Mouse (Mus musculus): ENCODE results near the gene Abcb11. TPM values are rescaled to one million over a fixed set of nuclear protein-coding genes. Genes with fewer than 3 reads are reported as not detected.
A peak's percentile ranks its signal among the peaks of the same experiment; 100 is the strongest.

Gene Abcb11
- total and polyA plus RNA-seq, 3 experiments: 0.16 TPM; not detected in 2

DNA sequence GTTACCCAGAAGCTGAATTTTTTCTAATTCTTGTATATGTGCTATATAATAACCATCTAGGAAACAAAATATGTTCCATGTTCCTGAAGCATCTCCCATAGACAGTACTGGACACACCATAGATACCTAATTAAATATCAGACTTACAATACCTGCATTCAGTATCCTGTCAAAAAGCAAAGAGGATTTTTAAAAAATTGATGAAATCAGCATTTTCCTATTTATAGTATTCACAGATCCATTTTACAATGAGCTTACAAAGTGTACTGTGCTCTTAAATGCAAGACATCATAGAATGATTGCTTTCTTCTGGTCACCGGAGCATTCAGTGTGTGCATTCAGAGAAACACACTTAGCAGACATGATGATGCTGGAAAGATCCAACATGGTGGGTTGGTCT, 95.3 kb downstream of the Abcb11 start:
- Histone ChIP-seq H3K4me3 (replicated peaks in 1 of 3; ENCODE audit: low read depth in 2 of 3, low read length in 2 of 3, poor library complexity in 1 of 3) (no peak overlapping the region), H3K79me2 (replicated peaks; ENCODE audit: control insufficient read depth, extremely low read depth, insufficient read depth, poor library complexity, severe bottlenecking) (no peaks in the 10 kb centered on the region), H3K27ac (ENCODE audit: insufficient read depth, low read depth) (no peak overlapping the region), H3K4me1 (ENCODE audit: control insufficient read depth in 1 of 2, insufficient read depth in 2 of 2) (0 out of 4 replicates have a peak, but pooled peaks cover 0 to 2% of the 10 kb centered on the region in 2 experiments), H3K9me3 (replicated peaks; ENCODE audit: low read length) (no peaks in the 10 kb centered on the region), H3K36me3 (replicated peaks in 1 of 2; ENCODE audit: control insufficient read depth in 1 of 2, insufficient read depth in 1 of 2, low read length in 1 of 2) (no peaks in the 10 kb centered on the region), H3K4me2 (ENCODE audit: insufficient read depth, low read depth, poor library complexity, severe bottlenecking) (no peak overlapping the region), H3K9ac (ENCODE audit: insufficient read depth, low read depth) (no peak overlapping the region), H3K27me3 (replicated peaks) (no peaks in the 10 kb centered on the region)
- no peak for TF ChIP-seq ELF1 (IDR thresholded peaks at IDR 0.05; ENCODE audit: low read depth, low read length)
- peak; percentile 74 for TF ChIP-seq MAFK (IDR thresholded peaks at IDR 0.05; ENCODE audit: insufficient replicate concordance, low read length)
- no peak for TF ChIP-seq SMC3 (IDR thresholded peaks at IDR 0.05; ENCODE audit: low read depth, low read length)
- DNase-seq (ENCODE audit: extremely low read depth): no peak
- dilution Hi-C loops (cut with MboI; ENCODE audit: extremely low pct_ligation_motif_present, extremely low pct_unique_long_range_greater_than_20kb, low sequenced_read_pairs) (no loop called here), in situ Hi-C loops (cut with MboI; ENCODE audit: low pct_ligation_motif_present, low pct_unique_long_range_greater_than_20kb, low sequenced_read_pairs) (no loop called here)

GRCm38 (mm10) chr2:69244924-69245323, 97.5 kb downstream of the Abcb11 start:
- no peak for DNase-seq (ENCODE audit: extremely low read depth)

DNA sequence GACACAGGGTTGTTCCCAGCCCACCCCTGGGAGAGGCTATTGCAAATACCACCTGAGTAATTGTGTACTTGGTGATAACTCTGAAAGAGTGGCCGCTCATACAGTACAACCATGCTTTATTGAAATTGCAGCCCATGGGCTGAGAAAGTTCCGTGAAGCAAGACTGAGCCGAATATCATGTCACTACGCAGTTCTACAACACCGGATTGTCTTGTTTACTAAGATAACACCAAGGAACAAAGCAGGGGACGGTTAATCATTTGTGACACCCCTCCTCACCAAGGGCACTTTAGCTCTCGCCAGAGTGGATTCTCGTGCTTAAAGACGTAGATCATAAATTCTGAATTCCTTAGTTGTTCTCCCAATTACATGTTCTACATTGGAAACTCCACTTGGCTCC, 103.1 kb downstream of the Abcb11 start:
- no peaks in the 10 kb centered on the region for H3K79me2 ChIP-seq (replicated peaks; ENCODE audit: control insufficient read depth, extremely low read depth, insufficient read depth, poor library complexity, severe bottlenecking)
- H3K4me2 ChIP-seq (ENCODE audit: insufficient read depth, low read depth, poor library complexity, severe bottlenecking): no peak overlapping the region
- H3K9me3 ChIP-seq (replicated peaks; ENCODE audit: low read length): no peaks in the 10 kb centered on the region
- no peaks in the 10 kb centered on the region for H3K27me3 ChIP-seq (replicated peaks)
- no peak overlapping the region for H3K4me3 ChIP-seq (replicated peaks in 1 of 3; ENCODE audit: low read depth in 2 of 3, low read length in 2 of 3, poor library complexity in 1 of 3)
- no peak overlapping the region for H3K9ac ChIP-seq (ENCODE audit: insufficient read depth, low read depth)
- DNase-seq (ENCODE audit: extremely low read depth): no peak
- in situ Hi-C loops (cut with MboI; ENCODE audit: low pct_ligation_motif_present, low pct_unique_long_range_greater_than_20kb, low sequenced_read_pairs) (no loop called here), dilution Hi-C loops (cut with MboI; ENCODE audit: extremely low pct_ligation_motif_present, extremely low pct_unique_long_range_greater_than_20kb, low sequenced_read_pairs) (no loop called here)
- no peak overlapping the region for H3K27ac ChIP-seq (ENCODE audit: insufficient read depth, low read depth)
- H3K4me1 ChIP-seq (ENCODE audit: control insufficient read depth in 1 of 2, insufficient read depth in 2 of 2): no peaks in the 10 kb centered on the region
- H3K36me3 ChIP-seq (replicated peaks in 1 of 2; ENCODE audit: control insufficient read depth in 1 of 2, insufficient read depth in 1 of 2, low read length in 1 of 2): no peaks in the 10 kb centered on the region
- TF ChIP-seq ZMIZ1 (IDR thresholded peaks at IDR 0.05; ENCODE audit: low read depth, low read length): no peak
- no peak for TF ChIP-seq NRF1 (IDR thresholded peaks at IDR 0.05; ENCODE audit: low read depth, low read length)
- no peak for TF ChIP-seq GABPA (IDR thresholded peaks at IDR 0.05; ENCODE audit: insufficient replicate concordance, low read depth, low read length)
- no peak for TF ChIP-seq POLR2A (IDR thresholded peaks at IDR 0.05; ENCODE audit: low read depth, low read length)
- TF ChIP-seq KAT2A (IDR thresholded peaks at IDR 0.05; ENCODE audit: insufficient replicate concordance, low read length): no peak
- TF ChIP-seq USF2 (conservative IDR thresholded peaks at IDR 0.05; ENCODE audit: low read depth, low read length): no peak
- no peak for TF ChIP-seq MAX (IDR thresholded peaks at IDR 0.05; ENCODE audit: low read length)
- no peak for TF ChIP-seq MXI1 (IDR thresholded peaks at IDR 0.05; ENCODE audit: low read depth, low read length)
- no peak for TF ChIP-seq MEF2A (IDR thresholded peaks at IDR 0.05; ENCODE audit: borderline replicate concordance, low read depth, low read length)
- TF ChIP-seq RCOR1 (conservative IDR thresholded peaks at IDR 0.05; ENCODE audit: low read depth, low read length): no peak
- TF ChIP-seq PAX5 (IDR thresholded peaks at IDR 0.05; ENCODE audit: low read length): no peak
- TF ChIP-seq CTCF (conservative IDR thresholded peaks at IDR 0.05 in 1 of 2, IDR thresholded peaks at IDR 0.05 in 1 of 2; ENCODE audit: low read depth in 2 of 2, low read length in 2 of 2): no peak
- no peak for TF ChIP-seq MAFK (IDR thresholded peaks at IDR 0.05; ENCODE audit: insufficient replicate concordance, low read length)
- no peak for TF ChIP-seq E2F4 (IDR thresholded peaks at IDR 0.05; ENCODE audit: insufficient replicate concordance, low read depth, low read length)
- TF ChIP-seq ETS1 (conservative IDR thresholded peaks at IDR 0.05; ENCODE audit: low read depth, low read length): no peak
- no peak for TF ChIP-seq RAD21 (IDR thresholded peaks at IDR 0.05; ENCODE audit: low read depth, low read length)
- TF ChIP-seq TBP (conservative IDR thresholded peaks at IDR 0.05; ENCODE audit: low read depth, low read length): no peak
- TF ChIP-seq JUND (conservative IDR thresholded peaks at IDR 0.05; ENCODE audit: low read depth, low read length): no peak

More at GRCm38 (mm10) chr2:69244924-69245323, 97.5 kb downstream of the Abcb11 start:
- Histone ChIP-seq H3K79me2 (replicated peaks; ENCODE audit: control insufficient read depth, extremely low read depth, insufficient read depth, poor library complexity, severe bottlenecking) (no peaks in the 10 kb centered on the region), H3K27ac (ENCODE audit: insufficient read depth, low read depth) (no peak overlapping the region), H3K4me1 (ENCODE audit: control insufficient read depth in 1 of 2, insufficient read depth in 2 of 2) (0 out of 4 replicates have a peak, but pooled peaks cover 0 to 2% of the 10 kb centered on the region in 2 experiments), H3K9me3 (replicated peaks; ENCODE audit: low read length) (no peaks in the 10 kb centered on the region), H3K4me3 (replicated peaks in 1 of 3; ENCODE audit: low read depth in 2 of 3, low read length in 2 of 3, poor library complexity in 1 of 3) (no peak overlapping the region), H3K36me3 (replicated peaks in 1 of 2; ENCODE audit: control insufficient read depth in 1 of 2, insufficient read depth in 1 of 2, low read length in 1 of 2) (no peaks in the 10 kb centered on the region), H3K4me2 (ENCODE audit: insufficient read depth, low read depth, poor library complexity, severe bottlenecking) (no peak overlapping the region), H3K9ac (ENCODE audit: insufficient read depth, low read depth) (no peak overlapping the region), H3K27me3 (replicated peaks) (no peaks in the 10 kb centered on the region)
- in situ Hi-C loops (cut with MboI; ENCODE audit: low pct_ligation_motif_present, low pct_unique_long_range_greater_than_20kb, low sequenced_read_pairs): no loop called here
- dilution Hi-C loops (cut with MboI; ENCODE audit: extremely low pct_ligation_motif_present, extremely low pct_unique_long_range_greater_than_20kb, low sequenced_read_pairs): no loop called here
- TF ChIP-seq CHD1 (IDR thresholded peaks at IDR 0.05; ENCODE audit: low read depth, low read length) (no peak), TBP (conservative IDR thresholded peaks at IDR 0.05; ENCODE audit: low read depth, low read length) (no peak), GABPA (IDR thresholded peaks at IDR 0.05; ENCODE audit: insufficient replicate concordance, low read depth, low read length) (no peak), MXI1 (IDR thresholded peaks at IDR 0.05; ENCODE audit: low read depth, low read length) (no peak), ETS1 (conservative IDR thresholded peaks at IDR 0.05; ENCODE audit: low read depth, low read length) (no peak), PAX5 (IDR thresholded peaks at IDR 0.05; ENCODE audit: low read length) (no peak), MAZ (IDR thresholded peaks at IDR 0.05; ENCODE audit: low read depth, low read length) (no peak), TCF12 (IDR thresholded peaks at IDR 0.05; ENCODE audit: low read depth, low read length) (no peak), IRF4 (IDR thresholded peaks at IDR 0.05; ENCODE audit: low read depth, low read length) (no peak), HCFC1 (IDR thresholded peaks at IDR 0.05; ENCODE audit: low read depth, low read length) (no peak), MEF2A (IDR thresholded peaks at IDR 0.05; ENCODE audit: borderline replicate concordance, low read depth, low read length) (no peak), RAD21 (IDR thresholded peaks at IDR 0.05; ENCODE audit: low read depth, low read length) (no peak), E2F4 (IDR thresholded peaks at IDR 0.05; ENCODE audit: insufficient replicate concordance, low read depth, low read length) (no peak), MAFK (IDR thresholded peaks at IDR 0.05; ENCODE audit: insufficient replicate concordance, low read length) (no peak), JUND (conservative IDR thresholded peaks at IDR 0.05; ENCODE audit: low read depth, low read length) (no peak), SMC3 (IDR thresholded peaks at IDR 0.05; ENCODE audit: low read depth, low read length) (no peak), BHLHE40 (IDR thresholded peaks at IDR 0.05; ENCODE audit: low read depth, low read length) (no peak)
